Mouse (Mus musculus): Measurements from ENCODE around the gene Sez6l2. TPM values are rescaled to one million over a fixed set of nuclear protein-coding genes. Genes with fewer than 3 reads are reported as not detected.

Gene Sez6l2
- polyA plus RNA-seq, 1 experiment from 2014 or later = 0.68 TPM

GRCm38 (mm10) chr7:126923999-126924398 is 26.4 kb upstream of the Sez6l2 start:
- H3K4me2 ChIP-seq = no peak overlapping the region
- H3K36me3 ChIP-seq (ENCODE audit: insufficient read depth) = no peaks in the 10 kb centered on the region
- no peak for TF ChIP-seq CTCF (IDR thresholded peaks at IDR 0.05; ENCODE audit: low read depth)
- ATAC-seq (ENCODE audit: insufficient read depth) (no peak), DNase-seq (no peak)
- WGBS = 58% methylated on average over 5 of the region's 5 CpGs
- no peak overlapping the region for H3K9ac ChIP-seq
- no peak overlapping the region for H3K4me3 ChIP-seq (ENCODE audit: low read depth, low read length)
- H3K27ac ChIP-seq (ENCODE audit: low read depth) = no peak overlapping the region
- H3K4me1 ChIP-seq (ENCODE audit: insufficient read depth) = no peaks in the 10 kb centered on the region
- H3K27me3 ChIP-seq (ENCODE audit: insufficient read depth, low read length) = no peaks in the 10 kb centered on the region
- no peaks in the 10 kb centered on the region for H3K9me3 ChIP-seq (ENCODE audit: low read depth, low read length)

GRCm38 (mm10) chr7:126926299-126926698 is 24.1 kb upstream of the Sez6l2 start:
- Histone ChIP-seq H3K27me3 (ENCODE audit: insufficient read depth, low read length) (no peaks in the 10 kb centered on the region), H3K9ac (no peak overlapping the region), H3K4me2 (no peak overlapping the region), H3K36me3 (ENCODE audit: insufficient read depth) (peaks cover 5% of the 10 kb centered on the region; the same call in 1 of the 2 replicates), H3K9me3 (ENCODE audit: low read depth, low read length) (no peaks in the 10 kb centered on the region), H3K4me3 (ENCODE audit: low read depth, low read length) (no peak overlapping the region), H3K27ac (ENCODE audit: low read depth) (no peak overlapping the region), H3K4me1 (ENCODE audit: insufficient read depth) (0 out of 2 replicates have a peak, but pooled peaks cover 4% of the 10 kb centered on the region)
- WGBS = 18% methylated on average over 3 of the region's 3 CpGs
- no peak for TF ChIP-seq CTCF (IDR thresholded peaks at IDR 0.05; ENCODE audit: low read depth)
- ATAC-seq (ENCODE audit: insufficient read depth) = no peak
- DNase-seq = no peak

GRCm38 (mm10) chr7:126928384-126929037 is 21.9 kb upstream of the Sez6l2 start, which contains the start of gene Kctd13:
Gene Kctd13 (plus strand): TSS chr7:126928879.
- peaks cover 12% of the 10 kb centered on the region for H3K36me3 ChIP-seq (ENCODE audit: insufficient read depth)
- H3K4me3 ChIP-seq (ENCODE audit: low read depth, low read length) = peak within 1 kb of the TSS; percentile 75
- peak within 1 kb of the TSS; percentile 82 for H3K9ac ChIP-seq
- peak within 1 kb of the TSS; percentile 90 for H3K4me2 ChIP-seq
- 3% methylated on average over 56 of the region's 56 CpGs for WGBS
- no peak for TF ChIP-seq CTCF (IDR thresholded peaks at IDR 0.05; ENCODE audit: low read depth)
- H3K27me3 ChIP-seq (ENCODE audit: insufficient read depth, low read length) = no peaks in the 10 kb centered on the region
- peak within 1 kb of the TSS; percentile 75 for H3K27ac ChIP-seq (ENCODE audit: low read depth)
- peak; percentile 97 for DNase-seq
- no peaks in the 10 kb centered on the region for H3K9me3 ChIP-seq (ENCODE audit: low read depth, low read length)
- 0 out of 2 replicates have a peak, but pooled peaks cover 4% of the 10 kb centered on the region for H3K4me1 ChIP-seq (ENCODE audit: insufficient read depth)
- peak; percentile 98 for ATAC-seq (ENCODE audit: insufficient read depth)

- Histone ChIP-seq H3K9me3 (ENCODE audit: low read depth, low read length) (no peaks in the 10 kb centered on the region), H3K4me1 (ENCODE audit: insufficient read depth) (0 out of 2 replicates have a peak, but pooled peaks cover 4% of the 10 kb centered on the region), H3K27ac (ENCODE audit: low read depth) (peak overlapping the region; percentile 75), H3K4me2 (peak overlapping the region; percentile 90), H3K27me3 (ENCODE audit: insufficient read depth, low read length) (no peaks in the 10 kb centered on the region), H3K36me3 (ENCODE audit: insufficient read depth) (peaks cover 12% of the 10 kb centered on the region), H3K9ac (peak overlapping the region; percentile 82), H3K4me3 (ENCODE audit: low read depth, low read length) (peak overlapping the region; percentile 75)
- WGBS = 0% methylated on average over 27 of the region's 27 CpGs
- ATAC-seq (ENCODE audit: insufficient read depth) (peak; percentile 72), DNase-seq (no peak)
- no peak for TF ChIP-seq CTCF (IDR thresholded peaks at IDR 0.05; ENCODE audit: low read depth)
These were observed 21.3 kb upstream of the Sez6l2 start for GRCm38 (mm10) chr7:126929046-126929445.

GRCm38 (mm10) chr7:126932652-126933051 is 17.7 kb upstream of the Sez6l2 start:
- H3K27ac ChIP-seq (ENCODE audit: low read depth) = no peak overlapping the region
- ATAC-seq (ENCODE audit: insufficient read depth) (no peak), DNase-seq (no peak)
- H3K4me2 ChIP-seq = no peak overlapping the region
- H3K4me3 ChIP-seq (ENCODE audit: low read depth, low read length) = no peak overlapping the region
- no peaks in the 10 kb centered on the region for H3K27me3 ChIP-seq (ENCODE audit: insufficient read depth, low read length)
- 76% methylated on average over 2 of the region's 2 CpGs for WGBS
- no peak for TF ChIP-seq CTCF (IDR thresholded peaks at IDR 0.05; ENCODE audit: low read depth)
- 0 out of 2 replicates have a peak, but pooled peaks cover 4% of the 10 kb centered on the region for H3K4me1 ChIP-seq (ENCODE audit: insufficient read depth)
- no peaks in the 10 kb centered on the region for H3K9me3 ChIP-seq (ENCODE audit: low read depth, low read length)
- H3K36me3 ChIP-seq (ENCODE audit: insufficient read depth) = peaks cover 30% of the 10 kb centered on the region
- no peak overlapping the region for H3K9ac ChIP-seq

- DNase-seq (no peak), ATAC-seq (ENCODE audit: insufficient read depth) (no peak)
- Histone ChIP-seq H3K4me3 (ENCODE audit: low read depth, low read length) (no peak overlapping the region), H3K9me3 (ENCODE audit: low read depth, low read length) (no peaks in the 10 kb centered on the region), H3K9ac (no peak overlapping the region), H3K27me3 (ENCODE audit: insufficient read depth, low read length) (no peaks in the 10 kb centered on the region), H3K4me1 (ENCODE audit: insufficient read depth) (no peaks in the 10 kb centered on the region), H3K27ac (ENCODE audit: low read depth) (no peak overlapping the region), H3K36me3 (ENCODE audit: insufficient read depth) (peaks cover 32% of the 10 kb centered on the region; the same call in 1 of the 2 replicates), H3K4me2 (no peak overlapping the region)
- 46% methylated on average over 6 of the region's 6 CpGs for WGBS
- no peak for TF ChIP-seq CTCF (IDR thresholded peaks at IDR 0.05; ENCODE audit: low read depth)
These were observed 9.2 kb upstream of the Sez6l2 start for GRCm38 (mm10) chr7:126941171-126941570.

- Histone ChIP-seq H3K4me3 (ENCODE audit: low read depth, low read length) (no peak overlapping the region), H3K27ac (ENCODE audit: low read depth) (no peak overlapping the region), H3K4me2 (no peak overlapping the region), H3K36me3 (ENCODE audit: insufficient read depth) (peaks cover 26% of the 10 kb centered on the region; the same call in 1 of the 2 replicates), H3K4me1 (ENCODE audit: insufficient read depth) (no peaks in the 10 kb centered on the region), H3K27me3 (ENCODE audit: insufficient read depth, low read length) (no peaks in the 10 kb centered on the region), H3K9ac (no peak overlapping the region), H3K9me3 (ENCODE audit: low read depth, low read length) (no peaks in the 10 kb centered on the region)
- 64% methylated on average over 5 of the region's 5 CpGs for WGBS
- TF ChIP-seq CTCF (IDR thresholded peaks at IDR 0.05; ENCODE audit: low read depth) = no peak
- no peak for ATAC-seq (ENCODE audit: insufficient read depth)
- no peak for DNase-seq
These were observed 8.6 kb upstream of the Sez6l2 start for GRCm38 (mm10) chr7:126941801-126942200.
